ENCODE assay signal across 14 mouse cellular contexts in the genomic region with DNA sequence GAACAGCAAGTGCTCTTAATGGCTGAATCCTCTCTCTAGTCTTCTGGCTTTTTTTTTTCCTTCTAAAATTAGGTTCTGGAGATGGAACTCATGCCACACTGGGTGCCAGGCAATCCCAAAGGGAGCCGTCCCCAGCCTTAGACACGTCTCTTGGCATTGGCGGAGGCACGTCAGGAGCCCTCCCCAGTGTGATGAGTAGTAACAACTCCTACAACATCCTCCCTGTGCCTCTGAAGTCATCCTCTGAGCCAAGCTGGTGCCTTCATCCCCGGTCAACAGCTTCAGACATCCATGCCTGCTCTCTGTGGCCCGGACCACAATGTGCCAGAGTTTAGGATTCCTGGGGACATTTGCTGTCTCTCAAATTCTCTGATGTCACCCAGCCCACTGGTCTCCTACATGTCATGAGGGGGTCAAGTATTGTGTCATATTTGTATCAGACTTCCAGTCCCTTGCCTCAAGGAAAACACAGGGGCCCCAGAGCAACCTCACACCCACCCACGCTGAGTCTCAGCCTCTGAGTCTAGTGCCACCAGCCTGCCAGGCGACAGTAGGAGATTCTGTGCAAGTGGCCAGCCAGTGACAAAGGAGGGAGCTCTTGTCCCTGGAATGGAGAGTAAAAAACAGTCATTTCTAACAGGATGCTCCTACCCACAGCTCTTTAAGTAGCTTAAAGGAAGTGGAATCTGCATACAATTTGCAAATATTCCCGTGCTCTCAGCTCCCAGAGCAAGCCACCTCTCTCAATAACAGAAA.
DNase-seq lines count a peak whose midpoint lies in the region; ATAC-seq and TF ChIP-seq lines count a peak whose summit lies in the region.
"Had no signal": no experiment of that assay in that cellular context is flagged by ENCODE, and none has a peak within 500 bp of the region (broad histone marks: within the 10 kb centered on the region; RNA-seq: fewer than 3 reads in every experiment).

No protein-coding gene starts in this region.

- 63% methylated on average over 9 of the region's 9 CpGs for WGBS in hindbrain, embryonic 10.5 days
- 71% methylated on average over 9 of the region's 9 CpGs for WGBS in hindbrain, embryonic 11.5 days
- 56% methylated on average over 9 of the region's 9 CpGs for WGBS in forebrain, embryonic 16.5 days
- WGBS in midbrain, embryonic 10.5 days, result 64% methylated on average over 9 of the region's 9 CpGs
- 62% methylated on average over 9 of the region's 9 CpGs for WGBS in intestine, postnatal 0 days

- H3K4me3 ChIP-seq in hindbrain, embryonic 10.5 days, result no peak overlapping the region
- H3K4me3 ChIP-seq in hindbrain, embryonic 11.5 days (ENCODE audit: low read depth, low read length), result no peak overlapping the region
- no peak overlapping the region for H3K4me3 ChIP-seq in forebrain, embryonic 16.5 days (replicated peaks; ENCODE audit: low read length)
- peak overlapping the region; percentile 24 for H3K4me3 ChIP-seq in midbrain, embryonic 10.5 days
- no peak overlapping the region for H3K4me3 ChIP-seq in intestine, postnatal 0 days (ENCODE audit: low read depth, low read length)
- H3K4me3 ChIP-seq: heart, embryonic 13.5 days; limb, embryonic 13.5 days had no signal

- no peak for TF ChIP-seq CTCF in intestine, postnatal 0 days (IDR thresholded peaks at IDR 0.05; ENCODE audit: low read depth)

- H3K4me2 ChIP-seq in hindbrain, embryonic 11.5 days (replicated peaks; ENCODE audit: low read depth, low read length), result no peak overlapping the region
- H3K4me2 ChIP-seq in forebrain, embryonic 16.5 days (ENCODE audit: low read length), result no peak overlapping the region
- no peak overlapping the region for H3K4me2 ChIP-seq in intestine, postnatal 0 days (replicated peaks; ENCODE audit: low read depth)
- H3K4me2 ChIP-seq: heart, embryonic 13.5 days; limb, embryonic 13.5 days had no signal

- DNase-seq in hindbrain, embryonic 10.5 days (ENCODE audit: low spot score), result no peak
- DNase-seq in hindbrain, embryonic 11.5 days (ENCODE audit: low spot score), result no peak
- DNase-seq in midbrain, embryonic 10.5 days (ENCODE audit: low spot score), result no peak
- peak; percentile 75 for DNase-seq in right cerebral cortex, adult 18-20 months
- DNase-seq in gastrocnemius, postnatal 10 days, result no peak
- DNase-seq in adrenal gland, adult (ENCODE audit: inconsistent age in 2 of 2, low spot score in 1 of 2), result no peak
- DNase-seq: adrenal gland, postnatal 36 days; embryo, embryonic 11 days; kidney, adult 9 months; lung, postnatal 4 days had no signal

- H3K9ac ChIP-seq in hindbrain, embryonic 11.5 days (ENCODE audit: low read depth, low read length), result no peak overlapping the region
- peak overlapping the region; percentile 4 for H3K9ac ChIP-seq in forebrain, embryonic 16.5 days (replicated peaks; ENCODE audit: low read depth, low read length)
- no peak overlapping the region for H3K9ac ChIP-seq in intestine, postnatal 0 days (ENCODE audit: low read depth, low read length)
- H3K9ac ChIP-seq: heart, embryonic 13.5 days; limb, embryonic 13.5 days had no signal

- peak overlapping the region; percentile 56; the same call in 1 of the 2 replicates for H3K27ac ChIP-seq in hindbrain, embryonic 10.5 days
- H3K27ac ChIP-seq in hindbrain, embryonic 11.5 days (ENCODE audit: low read depth, low read length), result no peak overlapping the region
- H3K27ac ChIP-seq in forebrain, embryonic 16.5 days (ENCODE audit: low read length), result no peak overlapping the region
- peak overlapping the region; percentile 81 for H3K27ac ChIP-seq in midbrain, embryonic 10.5 days (replicated peaks)
- no peak overlapping the region for H3K27ac ChIP-seq in intestine, postnatal 0 days (ENCODE audit: low read depth, low read length)
- H3K27ac ChIP-seq: heart, embryonic 13.5 days; limb, embryonic 13.5 days had no signal

- no peaks in the 10 kb centered on the region for H3K9me3 ChIP-seq in hindbrain, embryonic 10.5 days
- H3K9me3 ChIP-seq in hindbrain, embryonic 11.5 days (ENCODE audit: control insufficient read depth, low read length), result no peaks in the 10 kb centered on the region
- H3K9me3 ChIP-seq in forebrain, embryonic 16.5 days (ENCODE audit: control insufficient read depth, low read length), result no peaks in the 10 kb centered on the region
- H3K9me3 ChIP-seq in midbrain, embryonic 10.5 days (replicated peaks), result no peaks in the 10 kb centered on the region
- H3K9me3 ChIP-seq in intestine, postnatal 0 days (ENCODE audit: control insufficient read depth), result no peaks in the 10 kb centered on the region
- H3K9me3 ChIP-seq: heart, embryonic 13.5 days; limb, embryonic 13.5 days had no signal

- peaks cover 39% of the 10 kb centered on the region for H3K4me1 ChIP-seq in hindbrain, embryonic 10.5 days (replicated peaks)
- H3K4me1 ChIP-seq in hindbrain, embryonic 11.5 days (replicated peaks; ENCODE audit: control insufficient read depth, insufficient read depth, low read length), result no peaks in the 10 kb centered on the region
- peaks cover 34% of the 10 kb centered on the region for H3K4me1 ChIP-seq in forebrain, embryonic 16.5 days (replicated peaks; ENCODE audit: control insufficient read depth, insufficient read depth, low read length)
- peaks cover 47% of the 10 kb centered on the region for H3K4me1 ChIP-seq in midbrain, embryonic 10.5 days
- no peaks in the 10 kb centered on the region for H3K4me1 ChIP-seq in intestine, postnatal 0 days (replicated peaks; ENCODE audit: control insufficient read depth, insufficient read depth, low read length)

- H3K27me3 ChIP-seq in hindbrain, embryonic 10.5 days (ENCODE audit: insufficient read depth, poor library complexity, severe bottlenecking), result 0 out of 2 replicates have a peak, but pooled peaks cover 10% of the 10 kb centered on the region
- H3K27me3 ChIP-seq in hindbrain, embryonic 11.5 days (ENCODE audit: control insufficient read depth, insufficient read depth, low read length), result no peaks in the 10 kb centered on the region
- H3K27me3 ChIP-seq in forebrain, embryonic 16.5 days (replicated peaks; ENCODE audit: control insufficient read depth, insufficient read depth, low read length), result no peaks in the 10 kb centered on the region
- peaks cover 26% of the 10 kb centered on the region; the same call in 1 of the 2 replicates for H3K27me3 ChIP-seq in midbrain, embryonic 10.5 days (ENCODE audit: low read depth, poor library complexity, severe bottlenecking)
- no peaks in the 10 kb centered on the region for H3K27me3 ChIP-seq in intestine, postnatal 0 days (replicated peaks; ENCODE audit: control insufficient read depth, insufficient read depth, low read length)

- ATAC-seq in hindbrain, embryonic 11.5 days (ENCODE audit: low FRiP score), result no peak
- ATAC-seq in forebrain, embryonic 16.5 days, result no peak
- no peak for ATAC-seq in intestine, postnatal 0 days

- no peaks in the 10 kb centered on the region for H3K36me3 ChIP-seq in hindbrain, embryonic 10.5 days
- H3K36me3 ChIP-seq in hindbrain, embryonic 11.5 days (ENCODE audit: control insufficient read depth, insufficient read depth, low read length), result no peaks in the 10 kb centered on the region
- no peaks in the 10 kb centered on the region for H3K36me3 ChIP-seq in forebrain, embryonic 16.5 days (ENCODE audit: control insufficient read depth, insufficient read depth)
- H3K36me3 ChIP-seq in midbrain, embryonic 10.5 days, result no peaks in the 10 kb centered on the region
- no peaks in the 10 kb centered on the region for H3K36me3 ChIP-seq in intestine, postnatal 0 days (ENCODE audit: control insufficient read depth, insufficient read depth)
- H3K36me3 ChIP-seq: heart, embryonic 13.5 days; limb, embryonic 13.5 days had no signal

Comparison
In these comparisons a context has a peak if more than half of its experiments do, and no peak if none do; other contexts are left out.
1. H3K27ac ChIP-seq: peak in hindbrain, embryonic 10.5 days (single experiment) and midbrain, embryonic 10.5 days (single experiment); none in hindbrain, embryonic 11.5 days (single experiment), forebrain, embryonic 16.5 days (single experiment) and intestine, postnatal 0 days (single experiment).